Mouse (Mus musculus): ENCODE results near the gene Hs3st3a1.

GRCm38 (mm10) chr11:64470689-64471088, 35.6 kb downstream of the Hs3st3a1 start:
- no peak for TF ChIP-seq CEBPB (IDR thresholded peaks at IDR 0.05; ENCODE audit: low read depth)
- no peak for TF ChIP-seq CTCF (IDR thresholded peaks at IDR 0.05; ENCODE audit: control insufficient read depth, insufficient read depth, insufficient read length)
- TF ChIP-seq MAX (IDR thresholded peaks at IDR 0.05), result no peak
- TF ChIP-seq FOSL1 (IDR thresholded peaks at IDR 0.05; ENCODE audit: insufficient read depth, low read length, poor library complexity, severe bottlenecking), result no peak
- no peak for TF ChIP-seq MYOD1 (IDR thresholded peaks at IDR 0.05; ENCODE audit: control insufficient read depth, insufficient read length, low read depth)
